Mouse (Mus musculus) T-cell, adult 2 months (primary cell): ENCODE results near the gene Nme6.
"Not testable (repeated sequence)": the region's sequence is repeated elsewhere in the genome, so short reads cannot be mapped to it uniquely, and the experiment has no call there.

ENCODE experiments used
- DNase-seq: peaks from one replicate; pipeline ENCODE4 v3.0.0; 2022; ENCODE audit warnings: low spot score

Gene Nme6

GRCm38 (mm10) chr9:109832391-109833087 lies at the start of gene Nme6:
Gene Nme6 (plus strand): TSS chr9:109832749.
- DNase-seq, result peak; percentile 80

DNA sequence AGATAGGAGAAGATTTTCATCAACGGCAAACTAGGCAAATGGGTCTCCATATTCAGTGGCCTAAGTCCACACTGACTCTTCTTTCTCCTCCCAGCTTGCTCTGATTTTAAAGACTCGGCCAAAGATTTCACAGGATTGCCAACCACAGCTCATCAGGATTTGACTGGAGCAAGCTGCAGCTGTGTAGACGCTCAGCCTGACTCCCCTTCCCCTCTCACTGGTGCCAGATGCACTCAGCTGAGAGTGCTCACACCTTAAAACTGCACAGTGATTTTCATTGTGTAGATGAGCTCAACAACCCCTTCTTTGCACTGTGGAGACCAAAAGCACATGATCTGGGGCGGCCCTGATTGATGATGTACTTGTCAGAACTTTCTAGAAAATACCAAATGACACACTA lies 42.0 kb upstream of the Nme6 start, which contains the start of gene Fbxw27:
Fbxw27 (minus strand) TSS at position 101 of the 400 bp plus-strand sequence.
- not testable (repeated sequence) for DNase-seq

DNA sequence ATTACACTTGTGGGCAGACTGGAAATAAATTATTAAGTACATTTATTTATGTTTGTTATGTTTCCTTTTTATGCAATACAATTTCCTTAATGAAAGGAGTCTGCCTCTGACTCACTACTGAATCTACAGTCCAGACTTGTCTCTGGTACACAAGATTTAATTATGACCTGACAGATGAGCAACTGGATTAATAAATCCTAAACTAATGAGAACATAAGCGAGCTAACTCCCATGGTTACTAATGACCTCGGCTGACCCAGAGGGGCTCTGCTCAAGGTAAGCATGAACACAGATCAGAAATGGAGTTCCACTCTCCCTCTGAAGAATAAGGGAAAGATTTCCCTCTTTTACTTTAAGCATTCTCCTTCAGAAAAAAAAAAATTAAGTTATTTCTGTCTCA lies 37.3 kb upstream of the Nme6 start:
- no peak for DNase-seq

- no peak for DNase-seq
These were observed 36.7 kb upstream of the Nme6 start for GRCm38 (mm10) chr9:109795811-109796210.

DNA sequence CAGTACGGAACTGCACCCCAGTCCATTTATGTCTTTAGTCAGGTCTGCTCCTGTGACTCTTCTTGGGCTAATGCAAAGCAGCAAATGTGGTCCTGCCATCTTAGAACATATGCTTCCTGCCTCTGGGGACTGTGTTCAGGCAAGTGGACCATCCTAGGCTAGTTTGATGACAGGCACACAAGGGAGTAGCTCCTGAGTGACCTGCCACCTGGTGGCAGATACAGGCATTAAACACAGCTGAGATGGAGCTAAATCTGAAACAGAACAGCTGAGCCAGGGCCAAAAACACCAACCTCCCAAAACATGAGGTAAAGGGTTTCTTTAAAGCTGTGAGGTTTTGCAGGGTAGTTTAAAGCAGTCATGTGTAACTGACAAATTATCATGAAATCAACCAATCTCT lies 34.5 kb upstream of the Nme6 start:
- peak; percentile 1 for DNase-seq

DNA sequence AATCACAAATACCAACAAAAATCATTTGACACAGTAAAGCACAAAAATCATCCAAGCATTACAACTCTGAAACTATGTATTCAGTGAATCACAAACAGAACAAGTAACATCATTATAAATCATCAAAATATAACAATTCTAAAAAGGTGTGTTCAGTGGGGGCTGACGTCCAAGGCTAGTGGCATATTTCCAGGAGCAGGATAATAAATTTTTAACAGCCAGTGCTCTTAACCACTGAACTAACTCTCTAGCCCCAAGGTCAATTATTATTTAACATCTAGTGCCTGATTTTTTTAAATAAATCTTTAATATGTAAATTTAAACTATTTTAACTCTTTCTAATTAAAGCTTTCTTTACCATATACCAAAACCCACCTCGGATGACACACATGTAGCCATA lies 27.0 kb upstream of the Nme6 start:
- not testable (repeated sequence) for DNase-seq

DNA sequence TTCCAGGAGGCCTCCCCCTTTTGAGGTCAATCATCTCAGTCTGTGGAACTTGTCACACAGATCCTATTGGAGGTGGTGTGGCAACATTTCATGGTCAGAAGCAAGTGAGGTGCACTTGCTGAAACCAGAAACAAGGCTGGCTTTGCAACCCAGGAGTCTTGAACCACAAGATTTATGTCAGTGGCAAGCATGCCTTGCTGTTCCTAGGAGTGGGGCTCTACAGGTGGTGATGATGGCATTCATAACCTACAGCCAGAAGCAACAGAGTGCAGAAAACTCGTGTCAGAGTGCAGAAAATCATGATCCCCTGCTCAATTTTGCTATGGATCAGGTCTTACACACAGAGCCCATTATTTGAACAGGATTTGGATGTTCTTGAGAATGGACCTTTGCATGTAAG lies 26.3 kb upstream of the Nme6 start:
- no peak for DNase-seq

DNA sequence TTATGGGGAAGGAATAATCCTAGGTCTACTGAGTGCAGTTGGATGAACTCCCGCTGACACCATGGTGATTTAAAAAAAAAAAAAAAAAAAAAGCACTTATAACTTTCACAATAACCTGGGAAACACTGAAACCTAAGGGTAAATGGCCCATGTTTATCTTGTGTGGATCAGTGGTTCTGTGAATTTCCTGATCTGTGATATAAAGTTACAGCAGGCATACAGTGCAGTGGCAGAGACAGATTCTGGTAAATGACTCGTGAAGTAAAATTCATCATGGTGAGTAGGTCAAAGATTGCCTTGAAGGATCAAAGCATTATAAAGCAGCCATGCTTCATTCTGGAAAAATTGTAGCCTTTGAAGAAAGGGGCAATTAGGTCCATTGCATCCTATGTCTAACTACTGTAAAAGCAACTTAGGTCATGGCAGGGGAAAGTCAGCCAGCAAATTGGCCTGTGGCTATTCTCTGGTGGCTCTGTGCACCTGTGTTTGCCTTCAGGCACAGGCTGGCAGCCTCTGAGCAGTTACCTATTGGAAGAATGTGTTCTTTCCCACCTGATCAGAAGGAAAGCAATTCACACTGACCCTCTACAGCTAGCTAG lies 25.8 kb upstream of the Nme6 start:
- DNase-seq, result no peak

DNA sequence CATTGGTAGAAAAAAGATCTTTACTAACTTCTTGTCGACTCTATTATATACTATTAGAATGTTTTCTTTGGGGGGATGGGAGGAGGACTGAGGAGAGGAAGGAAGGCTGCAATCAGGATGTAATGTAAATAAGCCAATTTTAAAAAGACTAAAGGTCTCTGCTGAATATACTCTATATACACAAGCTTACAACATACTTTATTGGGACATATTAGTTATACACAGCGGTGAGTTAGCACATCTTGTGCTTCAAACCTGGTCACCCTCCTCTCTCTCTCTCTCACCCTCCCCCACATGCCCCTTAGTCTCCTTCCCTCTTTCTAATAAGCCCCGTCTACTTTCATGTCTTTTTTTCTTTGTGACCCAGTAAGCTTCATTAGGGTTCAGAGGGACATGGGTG lies 24.7 kb upstream of the Nme6 start:
- no peak for DNase-seq

DNA sequence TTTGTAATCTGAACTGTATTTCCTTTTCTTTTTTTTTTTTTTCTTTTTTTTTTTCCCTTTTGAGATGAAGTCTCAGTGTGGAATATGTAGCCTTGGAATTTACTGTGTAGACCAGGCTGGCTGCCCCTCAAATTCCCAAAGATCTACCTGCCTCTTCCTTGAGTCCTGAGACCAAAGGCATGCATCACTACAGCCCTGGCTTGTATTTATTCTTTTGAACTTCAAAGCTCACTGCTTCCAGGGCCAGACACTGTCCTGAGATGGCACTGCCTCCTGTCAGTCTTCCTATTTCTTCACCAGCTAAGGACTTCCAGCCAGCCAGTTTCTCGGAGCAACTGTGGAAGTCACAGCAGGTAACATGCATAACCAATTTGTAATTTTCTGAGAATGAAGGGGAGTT lies 20.6 kb upstream of the Nme6 start, which contains the start of gene Spink8:
Spink8 (plus strand) TSS at position 301 of the 400 bp plus-strand sequence.
- no peak for DNase-seq

DNA sequence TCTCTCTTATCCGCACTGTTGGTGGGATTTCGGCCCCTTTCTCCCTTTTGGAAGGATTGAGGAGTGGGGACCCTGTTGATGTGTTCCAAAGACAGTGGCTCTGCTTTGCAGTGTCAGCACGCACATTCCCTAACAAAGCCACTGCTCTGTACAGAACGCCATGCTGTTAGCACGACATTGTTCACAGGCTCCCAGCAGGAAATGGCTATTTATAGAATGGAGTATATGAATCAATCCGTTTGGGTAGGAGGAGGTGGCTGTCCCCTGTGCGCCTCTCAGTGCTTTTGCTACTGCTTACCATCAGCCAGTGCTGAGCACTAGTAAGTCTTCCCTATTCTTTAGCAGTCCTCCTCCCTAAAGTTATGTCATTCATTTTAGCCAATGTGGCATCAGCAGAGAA lies 19.1 kb upstream of the Nme6 start:
- DNase-seq, result no peak

DNA sequence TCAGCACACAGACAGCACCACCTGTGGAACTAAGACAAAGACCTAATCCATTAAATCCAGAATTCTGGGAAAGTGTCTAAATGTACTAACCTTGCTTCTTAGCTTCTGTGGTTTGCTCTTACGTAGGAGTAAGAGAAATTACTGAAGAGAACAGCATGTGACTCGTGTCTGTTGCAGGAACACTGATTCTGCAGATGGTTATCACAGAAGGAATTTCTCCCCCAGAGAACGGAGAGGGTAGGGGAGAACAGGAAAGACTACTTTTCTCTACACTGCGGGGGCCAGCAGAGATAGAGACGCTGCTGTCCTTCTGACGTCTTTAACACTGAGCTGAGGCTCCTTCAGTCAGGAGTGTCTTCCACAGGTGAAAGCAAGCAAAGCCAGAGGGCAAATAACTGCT lies 16.2 kb upstream of the Nme6 start:
- DNase-seq, result no peak

GRCm38 (mm10) chr9:109825739-109826138 lies 6.8 kb upstream of the Nme6 start:
- no peak for DNase-seq

DNA sequence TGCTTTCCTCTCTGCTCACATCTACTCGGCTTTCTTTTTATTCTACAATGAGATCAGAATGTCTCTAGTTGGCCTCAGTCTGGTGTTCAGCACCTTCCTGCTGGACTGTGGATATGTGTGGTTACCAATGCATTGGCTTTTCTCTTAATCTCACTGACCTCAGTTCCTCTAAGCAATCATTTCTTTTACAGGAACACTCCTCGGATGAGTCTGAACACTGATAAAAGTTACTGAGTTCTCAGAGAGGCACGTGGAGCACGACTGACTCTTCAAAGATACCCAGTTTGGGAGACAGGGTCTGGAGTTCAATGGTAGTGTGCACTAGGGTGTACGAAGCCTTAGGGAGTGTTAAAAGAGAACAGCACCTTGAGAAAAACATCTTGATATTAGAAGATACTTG lies 6.4 kb upstream of the Nme6 start:
- no peak for DNase-seq

DNA sequence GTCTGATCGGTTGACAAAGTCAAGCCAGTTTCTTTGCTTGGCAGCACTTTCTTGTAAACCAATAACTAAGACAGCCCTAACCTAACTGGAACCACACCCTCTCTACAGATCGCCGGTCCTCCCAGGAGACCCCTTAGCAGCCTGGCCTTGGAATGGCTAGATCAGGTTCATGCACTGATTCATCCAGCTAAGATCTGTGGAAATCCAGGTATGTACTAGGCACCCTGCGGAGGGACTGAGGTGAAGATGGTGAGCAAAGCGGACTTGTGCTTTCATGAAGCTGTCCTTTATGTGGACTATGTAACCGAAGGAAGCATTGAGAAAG lies 501 bp downstream of the Nme6 start:
- DNase-seq, result no peak

DNA sequence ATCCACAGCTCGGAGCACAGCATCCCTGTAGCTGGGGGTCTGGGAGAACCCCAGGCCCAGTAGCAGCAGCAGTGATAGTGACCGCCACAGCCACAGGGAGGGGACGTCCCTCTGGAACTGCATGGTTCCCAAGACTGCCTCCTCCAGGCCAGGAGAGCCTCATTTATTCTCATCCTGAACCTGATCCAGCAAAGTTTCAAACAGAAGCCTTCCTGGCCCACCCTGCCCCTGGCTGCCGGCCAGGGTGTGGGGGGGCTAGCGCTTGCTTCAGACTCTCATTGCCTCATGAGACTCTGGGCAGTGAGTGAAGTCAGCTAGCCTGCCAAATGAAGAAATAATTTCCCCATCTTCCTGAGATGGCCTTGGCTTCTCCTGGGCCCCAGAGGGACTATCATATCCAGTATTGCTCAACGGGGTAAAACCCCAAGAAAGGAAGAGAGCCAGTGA lies 16.8 kb downstream of the Nme6 start, which contains the start of gene Camp:
Camp (minus strand) TSS at position 306 of the 447 bp plus-strand sequence.
- DNase-seq, result no peak

GRCm38 (mm10) chr9:109850099-109850498 lies 17.6 kb downstream of the Nme6 start:
- DNase-seq, result no peak

DNA sequence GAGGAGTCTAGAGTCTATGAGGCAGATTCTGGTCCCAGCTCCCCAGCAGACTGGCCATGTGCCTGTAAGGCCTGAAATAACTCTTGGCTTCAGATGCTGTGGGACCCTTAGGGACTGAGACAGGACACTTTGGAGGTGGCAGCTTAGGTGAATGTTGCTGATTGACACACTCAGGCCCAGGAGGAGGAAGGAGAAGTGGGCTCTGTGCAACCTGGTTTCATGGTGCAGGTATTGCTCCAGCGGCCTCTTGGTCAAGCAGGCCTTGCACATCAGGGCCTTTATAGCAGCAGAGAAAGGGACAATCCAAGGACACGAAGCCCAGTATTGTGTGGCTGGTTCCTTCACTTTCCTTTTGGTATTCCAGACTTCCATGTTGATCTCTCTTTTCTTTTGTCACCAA lies 21.8 kb downstream of the Nme6 start:
- DNase-seq, result no peak

DNA sequence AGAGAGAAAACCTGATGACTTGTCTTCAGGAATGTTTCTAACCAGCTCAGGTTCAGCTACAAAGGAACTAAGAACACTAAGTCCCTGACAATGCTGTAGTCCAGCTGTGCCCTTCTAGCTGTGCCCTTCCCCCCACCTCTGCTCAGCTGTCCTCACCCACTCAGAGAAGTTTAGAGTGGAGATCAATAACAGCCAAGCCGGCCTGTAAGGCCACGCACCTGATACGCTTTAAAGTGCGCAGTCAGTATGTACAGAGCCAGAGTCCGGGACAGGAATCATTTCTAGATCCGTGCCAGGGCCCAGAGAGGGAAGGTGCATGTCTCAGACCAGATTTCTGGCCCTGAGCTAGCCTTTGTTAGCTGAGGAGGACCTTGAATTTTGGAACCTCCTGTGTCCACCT lies 23.4 kb downstream of the Nme6 start:
- no peak for DNase-seq

GRCm38 (mm10) chr9:109862397-109863044 lies 30.0 kb downstream of the Nme6 start:
- DNase-seq, result peak; percentile 55

DNA sequence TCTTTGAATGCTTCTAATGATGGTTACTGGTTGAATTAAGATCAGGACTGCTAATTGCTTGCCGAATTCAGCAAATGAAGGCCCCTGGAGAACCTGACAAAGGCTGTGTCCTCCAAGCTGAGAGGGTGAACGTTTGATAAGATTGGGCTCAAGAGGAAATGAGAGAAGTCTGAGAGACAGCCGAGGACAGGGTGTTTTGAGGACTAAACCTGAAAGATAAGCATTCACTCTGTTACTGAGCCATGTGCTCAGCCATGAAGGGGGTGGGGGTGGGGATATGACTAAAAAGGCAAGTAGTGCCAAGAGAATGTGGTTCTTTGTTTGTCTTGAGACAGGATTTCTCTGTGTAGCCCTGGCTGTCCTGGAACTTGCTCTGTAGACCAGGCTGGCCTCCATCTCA lies 30.5 kb downstream of the Nme6 start:
- no peak for DNase-seq

- no peak for DNase-seq
These were observed 33.7 kb downstream of the Nme6 start for GRCm38 (mm10) chr9:109866218-109866617.

- no peak for DNase-seq
These were observed 38.5 kb downstream of the Nme6 start for GRCm38 (mm10) chr9:109870983-109871572.
